Mouse (Mus musculus): ENCODE measurements at regions not wholly inside any gene's neighbourhood (a gene's known extent, or its start where the extent isn't known, plus 50 kb on each side); places are given as distances from the start of the nearest gene placed in this dataset.

DNA sequence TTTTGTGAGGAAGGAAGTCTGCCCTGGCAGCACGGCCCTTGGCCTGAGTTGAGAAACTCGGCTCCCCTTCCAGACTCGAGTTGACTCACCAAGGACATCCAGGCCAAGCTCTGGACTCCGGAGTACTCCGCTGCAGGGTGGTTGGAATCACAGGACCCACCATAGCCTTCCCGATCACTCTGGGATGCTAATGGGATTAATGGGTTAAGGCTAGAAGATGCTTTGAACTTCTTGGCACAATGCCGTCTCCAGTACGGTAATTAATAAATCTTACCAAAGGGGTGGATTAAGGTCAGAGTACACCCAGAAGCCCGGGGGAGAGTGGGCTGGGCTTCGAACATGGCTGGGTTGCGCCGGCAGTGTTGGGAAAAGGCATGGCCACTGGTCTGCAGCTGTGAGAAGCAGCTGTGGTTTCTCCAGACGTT lies 200.8 kb upstream of the Dio3 start:
- DNase-seq (ENCODE audit: low spot score in 2 of 2): peak in 1 of 2 experiments; percentile 61

DNA sequence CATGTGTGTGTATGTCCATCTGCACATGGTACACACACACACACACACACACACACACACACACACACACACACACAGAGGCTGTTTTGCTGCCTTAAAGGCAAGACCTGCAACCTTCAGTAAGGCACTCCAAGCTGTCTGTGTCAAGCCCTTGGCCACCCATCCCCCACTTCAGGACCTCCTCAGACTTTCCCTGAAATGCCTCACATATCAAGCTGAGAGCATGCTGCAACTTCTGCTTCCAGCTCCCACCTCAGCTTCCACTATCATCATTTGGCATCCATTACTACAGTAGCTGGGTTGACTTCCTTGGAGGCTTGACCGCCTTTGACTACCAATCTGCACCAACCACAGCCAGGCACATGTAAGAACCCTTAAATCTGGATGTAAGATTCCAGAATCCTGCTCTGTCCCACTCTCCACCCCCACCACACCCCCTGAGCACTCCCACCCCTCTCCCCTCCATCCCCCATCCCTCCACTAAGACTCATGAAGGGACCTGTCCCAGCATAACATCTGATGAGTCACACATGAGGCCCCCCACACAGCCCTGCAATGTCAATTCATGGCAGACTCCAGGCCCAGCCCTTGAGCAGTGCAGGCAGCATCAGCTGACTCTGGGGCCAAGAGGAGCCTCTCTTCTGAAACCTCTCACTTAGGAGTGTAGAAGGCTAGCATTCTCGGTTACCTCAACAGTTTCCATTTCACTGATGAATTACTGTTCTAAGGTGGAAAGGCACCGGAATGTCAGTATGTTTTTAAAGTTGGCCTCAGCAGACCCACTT lies 196.8 kb upstream of the Dio3 start:
- no peak for DNase-seq (ENCODE audit: low spot score in 2 of 2)

DNA sequence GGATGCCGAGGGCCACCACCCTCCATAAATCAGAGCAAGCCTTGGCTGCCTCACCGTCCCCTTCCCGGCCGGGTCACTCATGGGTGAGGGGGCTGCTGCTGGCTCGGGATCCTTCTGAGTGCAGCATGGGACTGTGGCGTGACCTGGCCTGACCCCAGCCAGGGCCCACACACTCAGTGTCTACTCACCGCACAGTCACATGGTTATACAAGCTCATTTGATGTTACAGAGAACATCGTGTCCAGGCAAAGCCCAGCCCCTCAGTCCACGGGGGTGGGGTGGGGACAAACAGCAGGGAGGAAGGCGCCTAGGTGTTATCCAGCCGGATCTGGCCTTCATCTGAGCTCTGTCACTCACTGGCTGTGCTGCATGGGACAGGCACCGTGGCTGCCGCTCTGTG lies 195.9 kb upstream of the Dio3 start:
- peak in 1 of 2 experiments; percentile 32 for DNase-seq (ENCODE audit: low spot score in 2 of 2)

DNA sequence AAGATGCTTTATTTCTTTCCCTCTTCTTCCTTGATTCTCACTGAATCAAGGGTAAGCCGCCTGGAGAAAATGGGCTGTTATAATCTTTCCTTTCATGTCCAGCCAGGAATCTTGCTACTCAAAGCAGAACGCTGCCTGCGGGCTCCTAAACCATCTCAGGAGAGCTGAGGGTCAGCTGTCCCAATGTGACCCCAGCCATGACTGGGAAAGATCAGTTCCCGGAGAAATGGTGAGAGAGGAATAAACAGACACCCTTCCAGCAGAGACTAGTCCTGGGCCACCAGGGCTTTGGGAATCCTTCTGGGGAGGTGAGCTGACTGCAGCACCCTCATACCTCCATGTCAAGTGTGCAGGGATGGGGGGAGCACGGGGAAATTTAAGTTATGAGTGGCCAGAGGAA lies 195.4 kb upstream of the Dio3 start:
- DNase-seq (ENCODE audit: low spot score in 2 of 2): no peak

DNA sequence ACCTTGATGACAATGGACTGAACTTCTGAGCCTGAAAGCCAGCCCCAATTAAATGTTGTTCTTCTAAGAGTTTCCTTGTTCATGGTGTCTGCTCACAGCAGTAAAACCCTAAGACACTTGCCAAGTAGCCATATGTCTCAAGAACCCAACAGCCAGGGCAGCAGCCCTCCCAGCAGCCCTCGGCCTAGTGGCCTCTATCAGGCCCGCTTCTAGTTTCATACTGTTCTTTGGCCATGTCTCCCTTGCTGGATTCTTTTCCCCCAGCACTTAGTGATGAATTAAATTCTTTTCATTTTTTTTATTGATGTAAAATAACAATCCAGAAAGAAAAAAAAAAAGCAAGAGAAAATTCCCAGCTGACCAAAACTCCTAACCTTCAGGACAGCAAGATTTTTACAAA lies 191.9 kb upstream of the Dio3 start:
- no peak for DNase-seq (ENCODE audit: low spot score in 2 of 2)

GRCm38 (mm10) chr12:110087812-110088211 lies 191.1 kb upstream of the Dio3 start:
- no peak for DNase-seq (ENCODE audit: low spot score in 2 of 2)

GRCm38 (mm10) chr12:110102186-110102585 lies 176.7 kb upstream of the Dio3 start:
- no peak for DNase-seq (ENCODE audit: low spot score in 2 of 2)

GRCm38 (mm10) chr12:110112051-110112722 lies 166.7 kb upstream of the Dio3 start:
- DNase-seq (ENCODE audit: low spot score in 2 of 2): peak; percentile 65

DNA sequence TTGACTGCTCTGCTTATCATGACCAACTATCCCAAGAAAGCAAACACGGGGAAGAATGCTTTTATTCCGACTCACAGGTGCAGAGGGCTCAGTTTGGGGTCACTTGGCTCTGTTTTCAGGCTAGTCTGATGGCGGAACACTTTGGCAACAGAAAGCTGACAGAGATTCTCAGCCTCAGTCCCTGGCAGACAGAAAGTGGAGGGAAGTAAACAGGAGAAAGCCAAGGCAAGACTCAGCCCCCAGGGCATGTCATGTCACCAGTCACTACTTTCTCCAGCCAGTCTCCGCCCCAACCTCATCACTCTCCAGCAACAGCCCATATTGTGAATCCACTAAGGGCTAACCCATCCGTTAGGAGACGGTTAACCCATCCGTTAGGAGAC lies 166.2 kb upstream of the Dio3 start:
- no peak for DNase-seq (ENCODE audit: low spot score in 2 of 2)

DNA sequence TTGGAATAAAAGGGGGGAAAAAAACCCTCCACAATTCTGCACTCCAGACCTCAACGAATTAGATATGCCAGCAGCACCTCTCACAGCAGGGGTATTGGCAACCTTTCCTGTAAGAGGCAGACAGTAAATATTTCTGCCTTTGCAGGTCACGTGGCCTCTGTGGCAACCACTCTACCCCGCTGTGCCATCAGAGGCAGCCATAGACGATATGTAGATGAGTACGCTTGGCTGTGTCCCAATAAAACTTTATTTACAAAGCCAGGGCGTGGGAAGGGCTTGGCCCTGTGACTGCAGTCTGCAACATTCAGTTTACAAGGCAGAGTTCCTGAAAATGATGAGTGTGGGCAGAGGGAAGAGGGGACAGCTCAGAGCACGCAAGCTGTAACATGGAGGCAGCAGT lies 158.7 kb upstream of the Dio3 start:
- no peak for DNase-seq (ENCODE audit: low spot score in 2 of 2)

DNA sequence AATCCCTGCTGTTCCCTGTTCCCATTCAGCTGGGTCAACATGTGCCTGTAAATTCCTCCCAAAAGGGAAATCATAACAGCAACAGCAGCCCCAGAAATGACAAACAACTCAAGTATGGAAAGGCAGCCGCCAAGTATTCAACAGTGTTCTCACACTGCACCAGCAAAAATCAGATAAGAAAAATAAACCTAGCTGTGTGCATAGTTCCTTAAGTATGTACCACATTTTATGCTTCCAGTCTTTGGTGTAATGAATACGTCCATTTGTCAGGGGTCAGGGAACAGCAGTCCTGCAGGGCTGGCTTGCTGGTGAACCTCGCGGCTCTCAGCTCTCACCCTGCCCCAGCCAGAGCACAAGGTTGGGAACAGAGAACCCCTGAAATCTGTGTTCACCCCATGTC lies 155.9 kb upstream of the Dio3 start:
- DNase-seq (ENCODE audit: low spot score in 2 of 2): no peak

DNA sequence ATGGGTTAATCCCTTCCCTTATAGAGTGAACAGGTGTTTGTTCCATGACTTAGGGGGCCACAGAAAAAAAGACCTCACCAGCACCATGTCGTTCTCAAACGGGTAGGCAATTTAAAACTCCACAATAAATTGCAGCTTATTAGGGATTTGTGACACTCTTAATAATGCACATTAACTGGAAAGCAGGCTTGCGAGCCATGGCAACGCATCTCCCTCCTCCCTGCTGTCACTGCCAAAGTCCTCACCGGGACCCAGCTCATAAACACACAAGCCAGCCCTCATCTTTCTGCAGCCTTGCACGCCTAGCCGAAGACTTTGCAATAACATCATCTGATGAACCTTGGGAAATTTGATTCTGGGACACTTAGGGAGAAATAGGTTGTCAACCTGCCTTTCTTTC lies 152.3 kb upstream of the Dio3 start:
- no peak for DNase-seq (ENCODE audit: low spot score in 2 of 2)

- no peak for DNase-seq (ENCODE audit: low spot score in 2 of 2)
Measured at GRCm38 (mm10) chr12:110145379-110145778, 133.5 kb upstream of the Dio3 start.

DNA sequence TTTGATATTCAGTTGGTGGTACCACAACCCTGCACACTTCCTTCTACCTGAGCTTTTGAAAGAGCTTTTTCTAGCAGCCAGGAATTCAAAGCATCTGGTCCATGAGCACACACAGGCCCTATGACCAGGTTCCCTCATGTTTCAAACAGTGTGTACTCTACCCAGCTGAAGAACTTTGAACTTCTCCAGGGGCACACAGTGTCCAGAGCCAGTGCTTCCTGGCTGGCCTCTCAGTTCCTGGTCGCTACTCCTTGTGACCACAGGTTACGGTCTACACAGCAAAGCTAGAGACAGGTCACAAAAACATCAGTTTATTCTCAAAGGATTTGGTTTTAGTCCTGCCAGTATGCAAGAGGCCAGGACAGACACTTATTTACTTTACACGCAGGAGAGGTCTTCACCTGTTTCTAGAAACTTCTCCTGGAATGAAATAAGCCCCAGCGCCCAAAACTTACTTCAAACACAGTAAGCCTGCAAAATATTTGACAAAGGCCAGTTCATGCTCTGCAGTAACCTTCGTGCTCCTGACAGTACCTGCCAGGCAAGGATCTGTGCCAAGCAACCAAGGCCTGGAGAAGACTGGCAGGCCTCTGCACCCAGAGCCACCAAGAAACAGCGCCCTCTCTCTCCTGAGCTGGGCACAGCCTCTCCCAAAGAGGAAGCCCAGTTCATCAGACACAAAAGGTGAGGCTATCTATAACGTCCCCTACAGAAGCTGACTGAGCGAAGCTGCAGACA lies 124.5 kb upstream of the Dio3 start:
- no peak for DNase-seq (ENCODE audit: low spot score in 2 of 2)

DNA sequence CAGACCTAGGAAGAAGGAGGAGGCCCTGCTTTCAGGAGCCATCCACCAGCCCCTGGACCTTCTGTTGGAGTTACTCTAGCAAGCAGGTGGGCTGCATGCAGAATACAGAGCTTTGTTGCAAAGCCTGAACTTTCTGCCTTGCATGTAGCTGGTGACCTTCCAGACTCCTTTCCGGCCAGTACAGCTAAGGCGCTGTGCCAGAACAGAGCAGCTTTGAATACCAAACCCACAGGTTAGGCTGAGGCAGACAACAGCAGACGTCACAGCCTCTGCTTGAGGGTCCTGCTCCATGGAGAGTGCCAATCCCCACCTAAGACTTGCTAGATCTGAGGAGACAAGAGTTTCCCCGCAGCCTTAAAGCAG lies 123.9 kb upstream of the Dio3 start:
- DNase-seq (ENCODE audit: low spot score in 2 of 2): no peak

DNA sequence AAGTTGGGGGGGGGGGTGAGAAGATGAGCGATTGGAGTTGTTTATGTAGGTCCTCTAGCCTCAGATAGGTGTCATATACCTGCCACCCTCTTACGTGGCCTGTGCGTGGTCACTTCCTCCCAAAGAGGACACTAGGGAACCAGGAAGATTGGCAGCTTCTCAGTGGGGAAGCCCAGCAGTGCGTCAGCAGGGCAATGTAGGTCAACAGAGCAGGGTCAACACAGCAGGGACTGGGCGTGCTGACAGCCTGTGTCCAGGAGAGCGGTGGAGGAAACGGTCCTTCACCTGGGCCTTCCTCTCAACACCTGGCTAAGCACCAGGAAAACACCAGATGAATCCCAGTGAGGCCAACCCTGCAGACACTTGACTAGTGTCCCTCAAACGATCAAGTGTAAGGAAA lies 122.4 kb upstream of the Dio3 start:
- no peak for DNase-seq (ENCODE audit: low spot score in 2 of 2)

GRCm38 (mm10) chr12:110157998-110158747 lies 120.7 kb upstream of the Dio3 start:
- no peak for DNase-seq (ENCODE audit: low spot score in 2 of 2)

DNA sequence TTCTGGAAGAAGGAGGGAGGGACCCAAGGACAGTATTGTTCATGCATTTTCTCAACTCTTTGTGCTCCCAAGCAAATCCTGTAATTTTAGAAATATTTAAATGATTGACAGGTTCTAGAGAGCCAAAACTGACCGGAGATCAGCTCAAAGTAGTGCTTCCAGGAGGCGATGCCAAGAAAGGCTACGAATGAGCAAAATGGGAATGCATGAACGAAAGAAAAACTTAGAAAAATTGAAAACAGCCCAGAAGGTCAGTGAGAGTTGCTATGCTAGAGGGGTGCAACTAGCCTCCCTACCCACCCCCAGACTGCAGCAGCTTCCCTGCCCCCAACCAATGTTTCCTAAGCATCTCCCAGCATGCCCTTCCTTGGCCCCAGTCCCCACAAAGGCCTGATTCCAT lies 117.6 kb upstream of the Dio3 start:
- no peak for DNase-seq (ENCODE audit: low spot score in 2 of 2)

GRCm38 (mm10) chr12:110165462-110165861 lies 113.4 kb upstream of the Dio3 start:
- DNase-seq (ENCODE audit: low spot score in 2 of 2): no peak

DNA sequence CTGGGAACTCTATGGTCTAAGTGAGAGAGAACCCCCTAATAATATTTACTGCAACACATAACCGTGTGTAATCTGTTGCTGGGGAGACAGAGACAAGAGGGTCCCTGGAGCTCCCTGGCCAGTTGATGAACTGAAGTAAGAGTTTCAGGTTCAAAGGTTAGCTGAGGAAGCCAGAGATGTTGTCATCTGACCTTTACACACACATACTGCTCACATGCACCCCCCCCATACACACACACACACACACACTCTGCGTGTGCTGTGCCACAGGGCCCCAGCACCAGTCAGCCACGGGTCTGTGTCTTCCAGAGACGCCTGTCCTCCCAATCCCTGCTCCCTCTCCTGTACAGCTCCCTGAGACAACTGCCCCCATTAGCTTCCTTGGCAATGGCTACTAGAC lies 110.5 kb upstream of the Dio3 start:
- no peak for DNase-seq (ENCODE audit: low spot score in 2 of 2)

GRCm38 (mm10) chr12:110169261-110169660 lies 109.6 kb upstream of the Dio3 start:
- DNase-seq (ENCODE audit: low spot score in 2 of 2): no peak

DNA sequence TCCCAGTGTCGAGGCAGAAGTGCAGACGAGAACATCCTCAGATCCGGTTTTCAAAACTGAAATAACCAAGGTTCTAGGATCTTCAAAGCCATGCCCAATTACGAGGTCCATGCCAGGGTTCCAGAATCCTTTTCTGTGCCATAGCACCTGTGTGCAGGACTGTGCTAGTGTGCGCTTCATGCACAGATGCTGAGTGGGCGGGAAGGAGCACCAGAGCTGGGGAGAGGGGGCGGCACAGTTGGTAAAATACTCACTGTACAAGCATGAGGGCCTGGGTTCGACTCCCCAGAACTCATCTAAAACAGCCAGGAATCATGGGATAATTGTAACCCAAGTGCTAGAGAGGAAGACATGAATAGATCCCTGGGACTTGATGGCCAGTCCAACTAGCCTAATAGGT lies 108.4 kb upstream of the Dio3 start:
- no peak for DNase-seq (ENCODE audit: low spot score in 2 of 2)
